9 mouse cellular contexts compared by ENCODE assay signal in the genomic region with DNA sequence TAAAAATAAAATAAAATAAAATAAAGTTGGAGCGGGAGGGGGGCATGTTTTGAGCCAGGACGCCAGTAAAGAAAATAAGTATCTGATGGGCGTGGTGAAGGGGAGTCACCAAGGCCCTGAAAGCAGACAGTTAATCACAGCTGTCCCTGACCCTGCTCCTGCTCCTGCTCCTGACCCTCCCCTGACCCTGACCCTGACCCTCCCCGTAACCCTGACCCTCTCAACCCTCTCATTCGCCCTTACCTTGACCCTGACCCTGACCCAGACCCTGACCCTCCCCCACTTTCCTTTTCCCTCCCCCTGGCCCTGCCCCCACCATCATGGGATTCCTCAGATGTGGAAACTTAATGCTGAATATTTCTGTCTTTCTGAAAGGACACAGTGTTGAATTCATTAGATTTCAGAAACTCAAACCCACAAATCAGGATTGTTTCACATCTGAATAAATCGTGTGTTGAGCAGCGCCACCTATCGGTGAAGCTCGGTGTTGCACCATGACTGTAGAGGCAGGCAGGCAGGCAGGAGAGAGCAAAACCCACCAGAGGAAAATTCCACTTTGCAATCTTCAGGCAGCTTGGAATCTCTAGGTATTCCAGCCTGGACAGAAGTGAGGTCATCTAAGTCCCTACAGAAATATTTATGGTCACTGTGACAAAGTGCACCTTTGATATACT.
DNase-seq lines count a peak whose midpoint lies in the region; ATAC-seq and TF ChIP-seq lines count a peak whose summit lies in the region.
"Had no signal": no experiment of that assay in that cellular context is flagged by ENCODE, and none has a peak within 500 bp of the region (broad histone marks: within the 10 kb centered on the region; RNA-seq: fewer than 3 reads in every experiment).

No protein-coding gene starts in this region.

- in situ Hi-C loops in Patski (cut with MboI; ENCODE audit: low pct_unique_long_range_greater_than_20kb) = loop anchor here (10.0 kb wide), 2 partner anchors 319 to 541 kb away; no protein-coding TSS in a partner anchor

- CTCF ChIA-PET in Patski (lab: Charles Lee) = interaction anchor here (0.6 to 1.3 kb wide), 5 partner anchors 9 to 541 kb away, joined by 3 read pairs; no protein-coding TSS in a partner anchor

- POLR2A ChIA-PET in Patski (lab: Charles Lee) = no interaction called here

- ATAC-seq in Patski = no peak
- ATAC-seq in megakaryocyte progenitor cell, adult 5-6 weeks (replicated peaks; ENCODE audit: poor library complexity) = peak; percentile 73
- no peak for ATAC-seq in erythroid progenitor cell, adult 5-6 weeks (replicated peaks; ENCODE audit: low FRiP score, poor library complexity, severe bottlenecking)

- no peaks in the 10 kb centered on the region for H3K27me3 ChIP-seq in Patski
- H3K27me3 ChIP-seq: limb, embryonic 13.5 days had no signal

- DNase-seq in CD8-positive naive resting alpha-beta T cell, adult 2 months (ENCODE audit: low read depth in 2 of 2, low spot score in 2 of 2) = peak; percentile 21 to 30
- DNase-seq in Patski (ENCODE audit: low read depth, low spot score) = no peak
- DNase-seq in cerebellum, postnatal 36 days = peak; percentile 69 to 76
- peak; percentile 18 for DNase-seq in gastrocnemius, postnatal 25 days
- DNase-seq in layer of hippocampus, postnatal 14 days (ENCODE audit: low spot score in 2 of 2) = peak; percentile 90 to 92
- peak; percentile 45 to 81 for DNase-seq in spleen, postnatal 10 days (ENCODE audit: low spot score in 2 of 2)

- peak; percentile 91 for TF ChIP-seq CTCF in Patski (IDR thresholded peaks at IDR 0.05)
